Mouse (Mus musculus) testis, adult 2 months (tissue): ENCODE data around the gene Sf3b2.

Source experiments
- CTCF ChIP-seq: fragments of 200-500 bp; IDR thresholded peaks from 2 replicates; pipeline ENCODE4 v1.5.1; 2012; ENCODE audit warnings: low read depth, mild to moderate bottlenecking, inconsistent platforms, low read length, moderate library complexity; ENCODE audit not compliant: control insufficient read depth, insufficient read depth, insufficient replicate concordance
- POLR2A ChIP-seq: fragments of 200-500 bp; IDR thresholded peaks from 2 replicates; pipeline ENCODE4 v1.6.1; 2012; ENCODE audit warnings: low read depth, mild to moderate bottlenecking, inconsistent platforms, low read length, moderate library complexity; ENCODE audit not compliant: control insufficient read depth

DNA sequence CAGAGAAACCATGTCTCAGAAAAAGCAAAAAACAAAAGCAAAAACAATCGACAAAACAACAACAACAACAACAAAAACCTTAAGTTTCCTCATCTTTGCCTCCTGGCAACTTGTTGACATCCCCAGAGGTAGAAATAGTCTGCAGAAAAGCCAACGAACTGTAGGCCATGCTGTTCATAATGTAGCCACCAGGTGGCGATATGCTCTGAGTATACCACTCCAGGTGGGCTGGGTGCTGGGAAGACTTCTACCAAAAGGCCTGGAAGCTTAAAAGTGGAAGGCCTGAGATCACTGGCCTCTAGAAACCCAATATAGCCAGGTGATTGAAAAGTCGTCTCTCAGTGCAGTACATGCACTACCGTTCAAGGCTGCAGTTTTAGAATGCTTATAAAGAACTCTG lies 42.7 kb upstream of the Sf3b2 start:
- TF ChIP-seq CTCF (peak; percentile 71; the same call in 1 of the 2 replicates), POLR2A (no peak)
